1 mouse cellular context compared by ENCODE assay signal in the genomic region with DNA sequence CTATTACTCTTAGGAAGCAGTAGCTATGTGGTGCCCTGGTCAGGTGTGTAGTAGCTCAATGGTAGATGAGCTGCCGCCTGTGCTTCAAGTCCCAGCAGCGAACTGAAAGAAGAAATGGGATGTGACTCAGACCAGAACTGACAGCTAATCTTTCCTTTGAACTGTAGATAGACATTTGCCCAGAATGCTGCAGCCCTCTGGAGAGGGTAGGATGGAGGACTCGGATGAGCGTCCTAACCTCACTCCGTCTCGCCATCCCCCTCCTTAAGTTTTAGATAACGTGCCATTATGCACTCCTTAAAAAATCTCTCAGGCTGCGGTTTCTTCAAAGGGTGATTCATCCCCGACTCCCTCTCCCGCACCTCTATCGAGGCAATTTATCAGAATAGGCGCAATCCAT.
TF ChIP-seq lines count a peak whose summit lies in the region.

No protein-coding gene starts in this region.

TF ChIP-seq in MEL, 35 proteins besides CTCF, POLR2A, EP300 and RAD21:
- TF ChIP-seq USF1 (IDR thresholded peaks at IDR 0.05; ENCODE audit: low read depth, low read length) (no peak), E2F4 (IDR thresholded peaks at IDR 0.05; ENCODE audit: borderline replicate concordance, low read depth, low read length) (no peak), ETS1 (IDR thresholded peaks at IDR 0.05; ENCODE audit: low read depth, low read length) (peak; percentile 25; the same call in 1 of the 2 replicates), ZC3H11A (IDR thresholded peaks at IDR 0.05; ENCODE audit: low read depth, low read length) (no peak), MXI1 (IDR thresholded peaks at IDR 0.05; ENCODE audit: low read depth, low read length) (no peak), BHLHE40 (IDR thresholded peaks at IDR 0.05; ENCODE audit: borderline replicate concordance, low read depth, low read length) (peak; percentile 62; the same call in 1 of the 2 replicates), HCFC1 (IDR thresholded peaks at IDR 0.05; ENCODE audit: low read depth, low read length) (no peak), SIN3A (IDR thresholded peaks at IDR 0.05; ENCODE audit: low read length) (peak; percentile 57; the same call in 1 of the 2 replicates), MAZ (IDR thresholded peaks at IDR 0.05; ENCODE audit: low read depth, low read length) (0 out of 2 replicates have a peak, but pooled peaks have one; percentile 45), USF2 (IDR thresholded peaks at IDR 0.05; ENCODE audit: borderline replicate concordance in 1 of 2, insufficient read depth in 1 of 2, low read depth in 1 of 2, low read length in 2 of 2) (no peak), NELFE (IDR thresholded peaks at IDR 0.05; ENCODE audit: low read depth, low read length) (no peak; the same call in 1 of the 2 replicates), RCOR1 (IDR thresholded peaks at IDR 0.05; ENCODE audit: low read depth, low read length) (peak; percentile 91), POLR2AphosphoS2 (IDR thresholded peaks at IDR 0.05; ENCODE audit: low read length) (no peak), MAX (IDR thresholded peaks at IDR 0.05; ENCODE audit: low read length) (peak; percentile 46; the same call in 1 of the 2 replicates), MAFK (IDR thresholded peaks at IDR 0.05; ENCODE audit: borderline replicate concordance, low read depth, low read length) (no peak), NRF1 (IDR thresholded peaks at IDR 0.05; ENCODE audit: insufficient read depth, low read depth, low read length, poor library complexity, severe bottlenecking) (no peak), JUND (IDR thresholded peaks at IDR 0.05; ENCODE audit: low read depth, low read length) (0 out of 2 replicates have a peak, but pooled peaks have one; percentile 45), MYC (IDR thresholded peaks at IDR 0.05; ENCODE audit: low read depth, low read length) (no peak), ZNF384 (IDR thresholded peaks at IDR 0.05; ENCODE audit: low read depth, low read length) (no peak), ZKSCAN1 (IDR thresholded peaks at IDR 0.05; ENCODE audit: low read depth, low read length) (no peak), ZMIZ1 (IDR thresholded peaks at IDR 0.05; ENCODE audit: low read depth, low read length) (no peak), MYB (IDR thresholded peaks at IDR 0.05; ENCODE audit: low read depth, low read length) (no peak), POLR2AphosphoS5 (IDR thresholded peaks at IDR 0.05; ENCODE audit: borderline replicate concordance, low read depth, low read length) (no peak), UBTF (IDR thresholded peaks at IDR 0.05; ENCODE audit: borderline replicate concordance, insufficient read depth, low read depth, low read length) (no peak), KAT2A (conservative IDR thresholded peaks at IDR 0.05; ENCODE audit: low read depth, low read length) (no peak; the same call in 1 of the 2 replicates), GABPA (IDR thresholded peaks at IDR 0.05; ENCODE audit: low read depth, low read length) (no peak), SMC3 (IDR thresholded peaks at IDR 0.05; ENCODE audit: low read depth, low read length) (no peak; the same call in none of the 2 replicates), TCF12 (IDR thresholded peaks at IDR 0.05; ENCODE audit: low read depth, low read length) (no peak), GATA1 (IDR thresholded peaks at IDR 0.05; ENCODE audit: low read depth, low read length) (peak; percentile 65), ELF1 (IDR thresholded peaks at IDR 0.05; ENCODE audit: low read depth, low read length) (no peak), TAL1 (IDR thresholded peaks at IDR 0.05; ENCODE audit: low read length) (no peak), CHD2 (IDR thresholded peaks at IDR 0.05; ENCODE audit: low read length) (no peak), TBP (IDR thresholded peaks at IDR 0.05; ENCODE audit: low read depth, low read length) (no peak), CHD1 (IDR thresholded peaks at IDR 0.05; ENCODE audit: low read depth, low read length) (no peak), MEF2A (IDR thresholded peaks at IDR 0.05; ENCODE audit: extremely low read depth, insufficient replicate concordance, low read depth, low read length, poor library complexity, severe bottlenecking) (no peak)
